Mouse (Mus musculus) central nervous system, embryonic 14 days (tissue): Measurements from ENCODE around the gene Tbccd1. TPM values are rescaled to one million over a fixed set of nuclear protein-coding genes. Genes with fewer than 3 reads are reported as not detected.

Experiments
- polyA plus RNA-seq: library from polyadenylated mRNA; depleted of rRNA; stranded (reverse); fragments of >200 nt; gene quantifications from 2 replicates; pipeline ENCODE4 v1.2.3, GENCODE M21; 2012; rRNA removed

Gene Tbccd1
- 19.9 and 21.8 TPM in 2 replicates for polyA plus RNA-seq

GRCm38 (mm10) chr16:22857431-22858113, at the start of gene Tbccd1, which contains the start of gene Dnajb11:
Gene Tbccd1 (minus strand): TSS chr16:22857669.
Gene Dnajb11 (plus strand): TSS chr16:22857845.

GRCm38 (mm10) chr16:22890683-22891510, 33.4 kb upstream of the Tbccd1 start, which contains the start of gene Ahsg:
Gene Ahsg (plus strand): TSS chr16:22891277.

GRCm38 (mm10) chr16:22811477-22811876, 46.0 kb downstream of the Tbccd1 start, which contains the start of gene Crygs:
Gene Crygs (minus strand): TSS chr16:22811577.

Other genes starting within 250 kb of the Tbccd1 start
- 0.53 and 0.60 TPM in 2 replicates for gene Dgkg, start 200.4 kb downstream of the Tbccd1 start, polyA plus RNA-seq
- not detected in 2 replicates for gene Crygs, start 46.1 kb downstream of the Tbccd1 start, polyA plus RNA-seq
- gene Dnajb11, start 176 bp upstream of the Tbccd1 start, polyA plus RNA-seq = 40.6 and 47.6 TPM in 2 replicates
- 0.07 and 0.19 TPM in 2 replicates for gene Ahsg, start 33.6 kb upstream of the Tbccd1 start, polyA plus RNA-seq
- 0.04 and 0.08 TPM in 2 replicates for gene Fetub, start 60.7 kb upstream of the Tbccd1 start, polyA plus RNA-seq
- gene Hrg, start 93.4 kb upstream of the Tbccd1 start, polyA plus RNA-seq = 0.05 and 0.08 TPM in 2 replicates
- gene Kng2, start 171.8 kb upstream of the Tbccd1 start, polyA plus RNA-seq = 0.04 and 0.08 TPM in 2 replicates
- gene Kng1, start 200.2 kb upstream of the Tbccd1 start, polyA plus RNA-seq = 0.04 and 0.08 TPM in 2 replicates
- 693 and 738 TPM in 2 replicates for gene Eif4a2, start 249.8 kb upstream of the Tbccd1 start, polyA plus RNA-seq